Mouse (Mus musculus) liver, postnatal 0 days (tissue): ENCODE measurements around the gene Sphk1.

Experiments
- CTCF ChIP-seq: sonication (generic); IDR thresholded peaks from 2 replicates; pipeline ENCODE4 v1.5.1; 2016; ENCODE audit warnings: antibody characterized with exemption, low read depth
- EP300 ChIP-seq: IDR thresholded peaks from 2 replicates; pipeline ENCODE4 v1.6.1; 2016; ENCODE audit warnings: antibody characterized with exemption, low read depth, mild to moderate bottlenecking

GRCm38 (mm10) chr11:116528636-116529320 is 1.9 kb upstream of the Sphk1 start:
- TF ChIP-seq CTCF = no peak
- no peak for TF ChIP-seq EP300
